Mouse (Mus musculus): ENCODE results near the gene Gbp8. TPM values are rescaled to one million over a fixed set of nuclear protein-coding genes. Genes with fewer than 3 reads are reported as not detected.

Gbp8 gene
- total and polyA plus RNA-seq, 3 experiments = 0.13 to 0.29 (median 0.23) TPM

DNA sequence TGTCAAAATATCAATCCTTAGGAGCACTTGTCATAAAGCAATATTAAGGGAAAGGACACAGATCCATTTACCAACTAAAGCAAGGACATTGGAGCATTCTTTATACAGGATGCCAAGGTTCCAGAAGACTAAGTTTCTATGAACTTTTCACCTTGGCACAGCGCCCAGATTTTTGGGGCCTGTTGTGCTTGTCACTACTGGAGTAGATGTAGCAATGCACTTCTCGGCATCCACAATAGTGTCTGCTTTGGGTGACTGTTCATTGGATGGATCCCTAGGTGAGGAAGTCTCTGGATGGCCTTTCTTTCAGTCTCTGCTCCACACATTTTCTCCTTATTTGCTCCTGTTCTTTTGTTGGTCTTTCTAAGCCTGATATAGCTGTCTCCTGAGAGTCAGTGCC, 107.0 kb downstream of the Gbp8 start:
- Histone ChIP-seq H3K9ac (ENCODE audit: low read depth, low read length) (no peak overlapping the region), H3K4me1 (ENCODE audit: control insufficient read depth, insufficient read depth, low read length) (no peaks in the 10 kb centered on the region), H3K36me3 (ENCODE audit: control insufficient read depth, insufficient read depth, low read length) (no peaks in the 10 kb centered on the region), H3K27ac (no peak overlapping the region), H3K79me2 (replicated peaks; ENCODE audit: control insufficient read depth, insufficient read depth, low read length) (no peaks in the 10 kb centered on the region), H3K4me3 (no peak overlapping the region), H3K27me3 (ENCODE audit: control insufficient read depth, insufficient read depth, low read length) (no peaks in the 10 kb centered on the region)
- TF ChIP-seq EP300 (IDR thresholded peaks at IDR 0.05; ENCODE audit: insufficient read depth, low read depth, low read length) (no peak), CTCF (IDR thresholded peaks at IDR 0.05) (no peak), POLR2A (IDR thresholded peaks at IDR 0.05; ENCODE audit: insufficient read depth, low read depth, low read length) (no peak)
- intact Hi-C loops (cut with DNase I) = no loop called here
- WGBS = 40% methylated on average over 2 of the region's 2 CpGs
- DNase-seq = no peak

DNA sequence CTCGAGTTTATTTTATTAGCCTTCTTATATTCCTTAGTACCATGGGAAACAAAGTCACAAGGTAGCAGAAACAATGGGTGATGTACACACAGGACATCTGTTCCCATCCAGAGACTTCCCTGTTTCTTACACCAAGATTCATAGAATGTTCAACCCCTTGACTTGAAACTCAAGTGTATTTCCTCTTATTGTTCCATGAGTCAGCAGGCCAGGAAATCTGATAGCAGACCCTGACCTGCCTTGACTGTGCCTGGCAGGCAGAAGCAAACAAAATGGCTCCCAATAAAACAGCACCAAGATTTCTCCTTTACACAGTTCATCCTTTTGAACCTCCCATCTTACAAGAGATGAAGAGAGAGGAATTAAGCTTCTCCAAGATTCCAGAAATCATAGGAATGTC, 126.8 kb downstream of the Gbp8 start:
- intact Hi-C loops (cut with DNase I) = no loop called here
- WGBS = 56% methylated on average over 1 of the region's 1 CpGs
- H3K27me3 ChIP-seq (ENCODE audit: control insufficient read depth, insufficient read depth, low read length) = no peaks in the 10 kb centered on the region
- H3K9ac ChIP-seq (ENCODE audit: low read depth, low read length) = no peak overlapping the region
- TF ChIP-seq POLR2A (IDR thresholded peaks at IDR 0.05; ENCODE audit: insufficient read depth, low read depth, low read length) (no peak), EP300 (IDR thresholded peaks at IDR 0.05; ENCODE audit: insufficient read depth, low read depth, low read length) (no peak)
- H3K4me1 ChIP-seq (ENCODE audit: control insufficient read depth, insufficient read depth, low read length) = no peaks in the 10 kb centered on the region
- no peak overlapping the region for H3K27ac ChIP-seq
- no peaks in the 10 kb centered on the region for H3K36me3 ChIP-seq (ENCODE audit: control insufficient read depth, insufficient read depth, low read length)
- no peaks in the 10 kb centered on the region for H3K79me2 ChIP-seq (replicated peaks; ENCODE audit: control insufficient read depth, insufficient read depth, low read length)
- no peak overlapping the region for H3K4me3 ChIP-seq
- no peak for DNase-seq

DNA sequence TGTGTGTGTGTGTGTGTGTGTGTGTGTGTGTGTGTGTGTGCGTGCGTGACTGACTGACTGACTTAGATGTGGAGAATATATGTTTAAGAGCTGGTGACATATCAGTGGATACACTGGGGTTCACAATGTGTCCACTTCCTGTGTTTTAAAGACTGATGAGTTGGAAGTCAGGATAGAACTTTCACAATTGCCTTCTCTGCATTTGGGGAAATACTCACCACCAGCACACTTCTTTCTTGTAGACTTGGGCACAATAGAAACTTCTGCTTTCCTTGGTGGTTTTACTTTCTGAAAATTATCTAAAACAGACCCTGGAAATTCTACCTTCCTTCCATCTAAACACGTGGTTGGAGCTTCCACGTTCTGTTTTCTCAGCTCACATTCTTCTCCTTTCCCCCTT, 127.8 kb downstream of the Gbp8 start:
- no peaks in the 10 kb centered on the region for H3K79me2 ChIP-seq (replicated peaks; ENCODE audit: control insufficient read depth, insufficient read depth, low read length)

DNA sequence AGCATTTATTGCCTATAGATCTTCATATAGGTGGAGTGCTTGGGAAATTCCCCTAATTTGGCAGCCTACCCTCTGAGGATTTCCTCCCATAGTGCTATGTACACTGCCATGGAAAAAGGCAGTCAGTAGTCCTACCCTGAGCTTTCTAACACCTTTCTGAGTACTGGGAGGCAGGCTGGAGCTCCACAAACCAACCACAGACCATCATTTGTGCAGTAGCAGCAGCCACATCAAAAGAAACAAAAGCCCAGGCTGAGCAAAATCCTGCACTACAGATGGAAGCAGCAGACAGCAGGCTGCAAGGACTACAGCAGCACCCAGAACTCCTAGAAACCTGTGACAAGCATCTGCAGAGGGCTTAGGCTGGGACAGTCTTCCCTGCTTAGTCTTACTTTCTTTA, 129.0 kb downstream of the Gbp8 start:
- Histone ChIP-seq H3K4me3 (no peak overlapping the region), H3K27me3 (ENCODE audit: control insufficient read depth, insufficient read depth, low read length) (no peaks in the 10 kb centered on the region), H3K79me2 (replicated peaks; ENCODE audit: control insufficient read depth, insufficient read depth, low read length) (no peaks in the 10 kb centered on the region), H3K4me1 (ENCODE audit: control insufficient read depth, insufficient read depth, low read length) (peaks cover under 1% of the 10 kb centered on the region), H3K9ac (ENCODE audit: low read depth, low read length) (no peak overlapping the region), H3K27ac (no peak overlapping the region), H3K36me3 (ENCODE audit: control insufficient read depth, insufficient read depth, low read length) (no peaks in the 10 kb centered on the region)
- no peak for DNase-seq
- intact Hi-C loops (cut with DNase I) = no loop called here
- TF ChIP-seq POLR2A (IDR thresholded peaks at IDR 0.05; ENCODE audit: insufficient read depth, low read depth, low read length) (no peak), CTCF (IDR thresholded peaks at IDR 0.05) (no peak), EP300 (IDR thresholded peaks at IDR 0.05; ENCODE audit: insufficient read depth, low read depth, low read length) (no peak)

More for the DNA sequence above, 127.8 kb downstream of the Gbp8 start:
- no peak for DNase-seq
- no peaks in the 10 kb centered on the region for H3K36me3 ChIP-seq (ENCODE audit: control insufficient read depth, insufficient read depth, low read length)
- no peak overlapping the region for H3K27ac ChIP-seq
- no peaks in the 10 kb centered on the region for H3K27me3 ChIP-seq (ENCODE audit: control insufficient read depth, insufficient read depth, low read length)
- no peak overlapping the region for H3K9ac ChIP-seq (ENCODE audit: low read depth, low read length)
- no peaks in the 10 kb centered on the region for H3K4me1 ChIP-seq (ENCODE audit: control insufficient read depth, insufficient read depth, low read length)
- no peak overlapping the region for H3K4me3 ChIP-seq
- intact Hi-C loops (cut with DNase I) = no loop called here
- TF ChIP-seq EP300 (IDR thresholded peaks at IDR 0.05; ENCODE audit: insufficient read depth, low read depth, low read length) (no peak), CTCF (IDR thresholded peaks at IDR 0.05) (no peak), POLR2A (IDR thresholded peaks at IDR 0.05; ENCODE audit: insufficient read depth, low read depth, low read length) (no peak)
- 81% methylated on average over 4 of the region's 4 CpGs for WGBS

DNA sequence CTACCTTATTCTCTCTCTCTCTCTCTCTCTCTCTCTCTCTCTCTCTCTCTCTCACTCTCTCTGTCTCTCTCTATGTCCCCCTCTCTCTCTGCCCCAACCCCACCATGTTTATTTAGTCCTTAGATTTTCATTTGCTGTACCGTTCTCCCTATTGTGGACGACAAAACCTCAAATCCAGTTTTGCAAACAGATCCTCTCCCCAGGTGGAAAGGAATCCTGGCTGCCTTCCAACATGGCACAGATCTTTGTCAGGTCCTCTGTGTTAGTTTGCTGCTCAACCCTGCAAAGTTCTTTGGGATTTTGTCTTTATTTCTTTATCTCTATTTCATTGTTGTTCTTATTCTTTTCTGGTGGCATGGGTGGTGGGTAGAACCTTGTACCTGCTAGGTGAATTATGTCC, 149.9 kb downstream of the Gbp8 start:
- H3K27me3 ChIP-seq (ENCODE audit: control insufficient read depth, insufficient read depth, low read length) = no peaks in the 10 kb centered on the region
- H3K9ac ChIP-seq (ENCODE audit: low read depth, low read length) = no peak overlapping the region
- intact Hi-C loops (cut with DNase I) = loop anchor here (5.0 to 10.0 kb wide), 3 partner anchors 65 to 153 kb away; no protein-coding TSS in a partner anchor
- H3K27ac ChIP-seq = no peak overlapping the region
- peaks cover 7% of the 10 kb centered on the region for H3K4me1 ChIP-seq (ENCODE audit: control insufficient read depth, insufficient read depth, low read length)
- no peaks in the 10 kb centered on the region for H3K79me2 ChIP-seq (replicated peaks; ENCODE audit: control insufficient read depth, insufficient read depth, low read length)
- DNase-seq = no peak
- no peak overlapping the region for H3K4me3 ChIP-seq
- WGBS = 80% methylated on average over 2 of the region's 2 CpGs
- no peak for TF ChIP-seq POLR2A (IDR thresholded peaks at IDR 0.05; ENCODE audit: insufficient read depth, low read depth, low read length)
- TF ChIP-seq EP300 (IDR thresholded peaks at IDR 0.05; ENCODE audit: insufficient read depth, low read depth, low read length) = no peak
- TF ChIP-seq CTCF (IDR thresholded peaks at IDR 0.05) = no peak
- H3K36me3 ChIP-seq (ENCODE audit: control insufficient read depth, insufficient read depth, low read length) = no peaks in the 10 kb centered on the region; the same call in 1 of the 2 replicates

DNA sequence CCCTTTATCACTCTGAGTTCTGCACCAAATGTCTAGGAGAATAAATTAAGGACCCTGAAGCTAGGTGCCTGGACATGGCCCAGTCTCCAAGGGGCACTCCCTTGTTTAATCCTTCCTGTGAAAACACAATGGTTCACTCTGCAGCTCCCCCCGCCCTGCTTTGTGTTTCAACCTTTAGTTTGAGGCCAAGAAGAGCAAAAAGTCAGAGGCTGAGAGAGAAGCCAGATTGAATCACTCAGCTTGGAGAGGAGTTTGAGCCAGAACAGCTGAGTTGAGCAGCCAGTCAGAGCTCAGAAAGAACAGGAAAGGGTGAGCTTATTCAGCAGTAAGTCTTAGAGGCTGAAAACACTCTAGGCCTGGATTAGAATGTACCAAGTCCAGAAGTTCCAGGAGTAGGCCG, 151.3 kb downstream of the Gbp8 start:
- no peaks in the 10 kb centered on the region for H3K79me2 ChIP-seq (replicated peaks; ENCODE audit: control insufficient read depth, insufficient read depth, low read length)
- no peak for TF ChIP-seq POLR2A (IDR thresholded peaks at IDR 0.05; ENCODE audit: insufficient read depth, low read depth, low read length)
- no peak for TF ChIP-seq CTCF (IDR thresholded peaks at IDR 0.05)
- TF ChIP-seq EP300 (IDR thresholded peaks at IDR 0.05; ENCODE audit: insufficient read depth, low read depth, low read length) = no peak
- H3K27me3 ChIP-seq (ENCODE audit: control insufficient read depth, insufficient read depth, low read length) = no peaks in the 10 kb centered on the region
- intact Hi-C loops (cut with DNase I) = loop anchor here (5.0 to 10.0 kb wide), 3 partner anchors 67 to 154 kb away; no protein-coding TSS in a partner anchor
- H3K4me1 ChIP-seq (ENCODE audit: control insufficient read depth, insufficient read depth, low read length) = peaks cover 7% of the 10 kb centered on the region
- peak overlapping the region; percentile 44 for H3K27ac ChIP-seq
- no peak overlapping the region for H3K4me3 ChIP-seq
- H3K36me3 ChIP-seq (ENCODE audit: control insufficient read depth, insufficient read depth, low read length) = no peaks in the 10 kb centered on the region; the same call in 1 of the 2 replicates
- H3K9ac ChIP-seq (ENCODE audit: low read depth, low read length) = no peak overlapping the region
- peak; percentile 28 to 38 for DNase-seq
- WGBS = 40% methylated on average over 2 of the region's 2 CpGs
